Mouse (Mus musculus) neutrophil, adult 83 days (primary cell): ENCODE data around the gene Cmpk2. TPM values are rescaled to one million over a fixed set of nuclear protein-coding genes. Genes with fewer than 3 reads are reported as not detected.

Experiments used
- total RNA-seq, 2 experiments: library from RNA; stranded (reverse); gene quantifications; one replicate each; pipeline ENCODE4 v1.2.4; 2023

Gene Cmpk2
- 10 to 100 TPM; 34.5 to 38.0 TPM for total RNA-seq

DNA sequence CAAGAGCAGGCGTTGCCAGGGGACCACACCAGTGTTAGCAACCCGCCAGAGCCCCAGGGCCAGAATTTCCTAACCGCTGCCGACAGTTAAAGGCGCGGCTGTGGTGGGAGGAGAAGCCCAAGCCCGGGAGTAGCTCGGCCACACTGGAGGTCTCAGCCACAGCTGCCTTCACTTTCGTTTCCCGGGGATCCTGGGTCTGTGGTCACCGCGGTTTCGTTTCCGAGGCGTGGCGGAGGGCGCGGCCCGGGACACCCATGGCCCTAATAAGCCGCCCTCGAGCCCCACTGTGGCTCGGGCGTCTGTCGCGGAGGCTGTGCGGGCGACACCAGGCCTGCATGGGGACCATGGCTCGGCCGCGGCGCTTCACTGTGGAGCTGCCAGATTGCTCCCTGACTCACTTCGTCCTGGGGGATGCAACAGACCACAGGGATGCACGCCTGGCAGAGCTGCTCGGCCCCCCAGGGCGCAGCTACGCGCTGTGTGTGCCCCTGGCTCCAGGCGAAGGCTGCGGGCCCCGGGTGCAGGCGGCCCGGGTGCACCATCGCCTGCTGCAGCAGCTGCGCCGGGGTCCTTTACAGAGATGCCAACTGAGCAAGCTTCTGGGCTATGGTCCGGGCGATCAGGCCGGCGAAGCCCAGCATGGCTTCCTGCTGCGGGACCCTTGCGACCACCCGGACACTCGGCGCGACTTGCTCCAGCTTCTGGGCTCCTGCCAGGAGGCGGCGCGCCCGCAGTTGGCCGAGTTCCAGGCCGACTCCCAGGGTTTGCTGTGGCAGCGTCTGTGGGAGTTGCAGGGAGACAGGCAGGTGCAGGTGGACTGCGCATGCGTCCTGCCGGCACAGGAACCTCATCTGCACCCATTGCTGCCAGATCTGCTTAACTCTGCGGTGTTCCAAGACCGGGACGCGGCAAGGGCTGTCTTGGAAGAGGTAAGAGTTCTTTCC lies at the start of gene Cmpk2:
Gene Cmpk2, plus strand, starts transcription at position 107 of the 944 bp plus-strand sequence.

GRCm38 (mm10) chr12:26456028-26456698 lies 12.8 kb upstream of the Cmpk2 start, which contains the start of gene Rsad2:
TSS of gene Rsad2 (minus strand) at chr12:26456452.

Other genes starting within 250 kb of the Cmpk2 start
- 100 to 1,000 TPM; 111 to 134 TPM for gene Rnf144a, start 54.0 kb upstream of the Cmpk2 start, total RNA-seq
- 10 to 100 TPM in 1 of 2 experiments, 1 to 10 TPM in 1; 7.5 to 10.8 TPM for gene Rsad2, start 12.8 kb upstream of the Cmpk2 start, total RNA-seq